Mouse (Mus musculus): ENCODE measurements at regions not wholly inside any gene's neighbourhood (a gene's known extent, or its start where the extent isn't known, plus 50 kb on each side); places are given as distances from the start of the nearest gene placed in this dataset.

DNA sequence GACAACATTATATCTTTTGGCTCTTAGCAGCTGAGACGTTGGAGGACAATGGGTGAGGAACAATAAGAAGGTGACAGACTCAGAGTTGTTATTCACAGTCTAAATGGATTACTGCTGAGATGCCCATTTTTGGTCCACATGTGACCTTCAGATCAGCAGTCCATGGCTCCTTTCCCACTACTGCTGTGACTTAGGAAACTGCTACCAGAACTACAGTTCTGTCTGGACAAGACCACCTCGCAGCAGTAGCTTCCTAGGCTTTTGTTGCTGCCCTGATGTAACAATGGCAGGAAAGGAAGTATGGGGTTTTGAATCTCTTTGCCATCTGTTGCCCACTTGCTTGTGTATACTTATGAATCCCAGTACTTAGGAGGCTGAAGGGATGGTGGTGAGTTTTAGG is 135.6 kb upstream of the Pls3 start:
- DNase-seq (ENCODE audit: low spot score), result no peak

DNA sequence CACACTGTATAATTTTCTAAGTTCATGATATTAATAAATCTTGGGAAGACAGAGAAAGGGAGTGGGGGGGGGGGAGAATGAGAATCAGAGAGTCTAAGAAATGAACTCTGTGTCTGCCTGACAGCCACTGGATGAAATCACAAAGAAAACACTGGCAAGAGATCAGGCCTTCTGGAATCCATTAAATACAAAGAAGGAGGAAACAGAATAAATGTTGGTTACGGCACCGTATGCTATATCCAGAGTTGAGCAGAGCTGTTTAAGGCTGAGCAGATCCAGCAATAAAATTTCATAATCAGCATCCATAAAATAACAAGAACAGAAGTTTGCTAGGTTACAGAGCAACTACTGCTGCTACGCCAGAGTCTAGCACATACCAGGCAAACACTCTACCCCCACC is 103.6 kb upstream of the Pls3 start:
- peak; percentile 6 for DNase-seq (ENCODE audit: low spot score)

DNA sequence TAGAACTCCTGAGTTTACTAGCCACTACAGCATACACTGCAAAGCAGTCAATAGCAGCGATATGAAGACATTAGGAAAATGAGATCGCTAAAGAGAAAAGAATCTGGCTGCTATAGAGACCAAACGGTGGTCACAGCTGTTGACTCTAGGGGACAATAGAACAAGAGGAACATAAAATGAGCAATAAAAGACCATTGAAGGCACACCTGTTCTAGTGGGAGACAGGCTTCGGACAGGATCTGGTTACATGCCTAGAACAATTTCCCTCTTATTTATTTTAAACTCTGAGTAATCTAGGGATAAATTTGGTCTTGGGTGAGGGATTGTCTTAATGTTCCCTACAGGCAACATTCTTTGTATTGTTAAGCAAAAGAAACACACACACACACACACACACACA is 99.7 kb upstream of the Pls3 start:
- no peak for DNase-seq (ENCODE audit: low spot score)

DNA sequence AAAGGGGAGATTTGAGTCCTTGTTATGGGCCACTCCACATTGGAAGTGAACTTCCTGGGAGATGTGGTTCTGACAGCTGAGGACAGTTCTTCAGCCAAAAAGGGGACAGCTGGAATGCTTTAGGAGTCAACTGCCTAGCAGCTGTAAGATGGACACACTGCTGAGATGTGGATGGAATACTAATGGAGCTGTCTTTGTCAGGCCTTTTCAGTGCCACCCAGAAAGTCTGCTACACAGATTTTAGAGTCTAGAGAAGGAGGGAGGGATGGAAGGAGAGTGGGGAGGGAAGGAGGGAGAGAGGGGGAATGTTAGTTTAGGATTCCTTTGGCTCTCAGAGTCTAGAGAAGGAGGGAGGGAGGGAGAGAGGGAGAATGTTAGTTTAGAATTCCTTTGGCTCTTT is 74.7 kb upstream of the Pls3 start:
- DNase-seq (ENCODE audit: low spot score), result no peak

DNA sequence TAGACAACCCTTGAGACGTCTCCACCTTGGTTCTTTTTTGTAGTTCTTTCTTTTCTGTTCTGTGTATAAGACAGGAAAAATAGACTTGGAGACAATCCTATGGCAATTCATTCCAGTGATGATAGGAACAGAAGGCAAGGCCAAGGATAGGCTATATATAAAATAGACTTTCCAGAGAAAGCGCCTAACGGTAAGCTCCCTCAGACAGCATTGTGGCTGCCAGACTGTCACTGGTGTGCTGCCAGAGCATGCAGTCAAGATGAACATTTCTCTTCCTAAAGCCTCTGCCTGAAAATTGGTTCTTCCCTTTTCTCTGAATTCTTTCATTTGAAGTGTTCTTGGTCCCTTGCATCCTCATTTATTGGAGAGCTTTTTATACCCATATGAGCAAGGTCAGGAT is 53.9 kb upstream of the Pls3 start:
- DNase-seq (ENCODE audit: low spot score), result peak; percentile 3
